Mouse (Mus musculus): ENCODE measurements at regions not wholly inside any gene's neighbourhood (a gene's known extent, or its start where the extent isn't known, plus 50 kb on each side); places are given as distances from the start of the nearest gene placed in this dataset.

- DNase-seq (ENCODE audit: low spot score in 2 of 2), result no peak
Measured at GRCm38 (mm10) chr8:42156588-42156987, 739.7 kb upstream of the Frg1 start.

DNA sequence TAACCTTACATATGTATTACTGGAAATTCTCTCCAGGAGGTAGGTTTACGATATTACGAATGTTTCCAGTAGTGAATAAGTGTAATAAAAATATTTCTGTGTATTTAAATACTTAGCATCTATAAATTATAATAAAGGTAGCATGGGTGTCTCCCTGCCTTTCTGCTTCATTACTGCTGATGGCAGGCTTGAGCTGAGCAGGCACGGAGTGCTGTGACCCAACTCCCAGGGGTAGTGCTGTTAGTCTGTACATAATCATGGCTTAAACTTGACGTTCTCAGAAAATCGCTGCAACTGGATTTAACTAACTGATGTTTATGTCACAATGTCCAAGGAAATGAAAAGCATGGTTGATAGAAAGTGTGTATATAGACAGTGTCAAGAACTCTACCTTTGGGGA, 727.8 kb upstream of the Frg1 start:
- DNase-seq (ENCODE audit: low spot score in 2 of 2), result no peak

- no peak for DNase-seq (ENCODE audit: low spot score in 2 of 2)
Measured at GRCm38 (mm10) chr8:42144220-42144619, 727.3 kb upstream of the Frg1 start.

DNA sequence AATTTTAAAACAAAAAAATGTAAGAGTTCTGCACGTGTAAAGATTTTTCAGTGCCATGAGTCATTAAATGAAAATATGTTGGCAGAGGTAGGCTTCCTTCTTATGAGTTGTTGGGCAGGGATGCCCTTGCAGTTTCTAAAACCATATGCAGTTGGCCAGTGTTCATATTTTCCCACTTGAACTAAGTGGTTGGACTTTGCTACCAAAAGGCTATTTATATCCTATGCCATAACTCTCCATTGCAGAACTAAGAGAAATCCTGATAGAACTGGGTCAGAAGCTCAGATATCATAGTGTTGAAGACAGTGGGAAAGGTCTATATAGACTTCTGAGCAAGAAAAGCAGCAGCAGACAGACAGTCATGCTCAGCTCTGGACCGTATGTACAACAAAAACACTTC, 690.7 kb upstream of the Frg1 start:
- DNase-seq (ENCODE audit: low spot score in 2 of 2), result no peak

- DNase-seq (ENCODE audit: low spot score in 2 of 2), result no peak
Measured at GRCm38 (mm10) chr8:42069314-42069713, 652.4 kb upstream of the Frg1 start.

DNA sequence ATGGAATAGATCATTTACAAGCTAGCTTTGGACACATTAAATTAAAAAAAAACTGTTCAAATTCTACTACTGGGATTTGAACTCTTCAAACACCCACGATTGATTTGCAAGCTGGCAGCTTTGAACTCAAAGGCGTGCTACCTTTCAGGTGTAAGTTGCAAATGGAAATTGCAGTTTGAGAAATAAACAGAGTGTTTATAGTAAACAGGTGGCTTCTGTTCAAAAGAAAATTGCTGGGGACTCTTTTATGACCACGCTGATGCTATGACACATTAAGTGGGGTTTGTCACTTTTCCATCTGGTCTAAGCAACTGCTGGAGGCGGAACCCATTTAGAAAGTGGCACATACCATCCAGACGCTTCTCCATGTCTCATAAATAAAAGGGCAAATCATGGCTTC, 626.7 kb upstream of the Frg1 start:
- no peak for DNase-seq (ENCODE audit: low spot score in 2 of 2)

- no peak for DNase-seq (ENCODE audit: low spot score in 2 of 2)
Measured at GRCm38 (mm10) chr8:42039245-42039644, 622.4 kb upstream of the Frg1 start.

- DNase-seq (ENCODE audit: low spot score in 2 of 2), result no peak
Measured at GRCm38 (mm10) chr8:42026934-42027333, 610.1 kb upstream of the Frg1 start.

DNA sequence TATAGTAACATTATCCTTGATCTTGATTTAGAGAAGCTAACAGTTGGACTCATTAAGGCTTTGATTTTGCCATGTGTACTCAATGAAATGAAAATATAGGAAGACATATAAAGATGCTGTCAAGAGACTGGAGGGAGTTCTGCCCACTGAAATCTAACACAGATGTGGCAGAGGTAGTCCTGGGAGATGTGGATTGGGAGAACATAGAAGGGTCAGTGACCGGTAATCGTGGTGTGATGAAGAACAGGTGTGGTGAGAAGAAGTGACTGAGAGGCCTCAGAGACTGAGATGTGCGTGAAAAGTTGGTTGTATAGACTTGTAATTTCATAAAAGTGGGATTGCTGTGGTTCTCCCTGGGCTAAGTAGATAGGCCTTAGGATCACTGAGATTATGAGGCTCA, 600.9 kb upstream of the Frg1 start:
- DNase-seq (ENCODE audit: low spot score in 2 of 2), result no peak

GRCm38 (mm10) chr8:42003170-42003569, 586.3 kb upstream of the Frg1 start:
- no peak for DNase-seq (ENCODE audit: low spot score in 2 of 2)

DNA sequence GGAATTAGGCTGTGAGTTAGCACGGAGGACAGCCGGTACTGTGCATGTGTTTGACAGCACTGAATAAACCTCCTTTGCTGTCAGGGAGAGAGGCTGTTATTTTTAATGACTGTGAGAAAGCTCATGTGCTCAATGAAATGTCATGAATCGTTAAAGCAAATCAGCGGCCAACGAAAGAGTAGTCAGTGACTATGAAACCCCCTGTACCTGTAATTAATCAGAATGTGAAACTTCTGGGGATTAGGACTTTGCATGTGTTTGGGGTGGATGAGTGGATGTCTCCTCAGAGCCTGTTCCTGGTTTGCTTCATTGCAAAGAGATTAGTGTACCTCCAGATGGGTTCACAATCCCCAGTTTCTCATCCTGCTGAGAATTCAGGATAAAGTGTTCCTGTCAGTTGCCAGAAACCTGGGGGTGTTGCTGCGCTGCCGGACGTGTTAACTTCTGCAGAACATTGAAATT, 572.2 kb upstream of the Frg1 start:
- peak; percentile 3 to 13 for DNase-seq (ENCODE audit: low spot score in 2 of 2)

- DNase-seq (ENCODE audit: low spot score in 2 of 2), result no peak
Measured at GRCm38 (mm10) chr8:41988216-41988615, 571.3 kb upstream of the Frg1 start.

DNA sequence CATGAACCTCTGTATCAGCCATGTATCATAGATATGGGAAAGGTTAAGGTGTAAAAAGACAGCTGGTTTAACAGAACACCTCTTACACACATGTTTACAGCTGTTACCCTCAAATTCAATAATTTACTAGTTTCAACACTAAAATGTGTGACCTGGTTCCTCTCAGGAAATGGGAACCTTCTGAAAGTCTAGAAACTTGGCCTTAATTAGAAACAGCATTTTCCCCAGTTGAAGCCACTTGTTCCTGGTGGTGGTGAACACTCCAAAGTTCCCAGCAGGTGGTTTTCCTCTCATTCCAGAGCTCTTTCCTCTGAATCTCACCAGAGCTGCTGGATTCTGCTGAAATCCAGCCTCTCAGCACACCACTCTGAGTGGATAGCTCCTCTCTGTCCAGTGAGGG, 570.5 kb upstream of the Frg1 start:
- DNase-seq (ENCODE audit: low spot score in 2 of 2), result no peak

GRCm38 (mm10) chr8:41972416-41972815, 555.5 kb upstream of the Frg1 start:
- no peak for DNase-seq (ENCODE audit: low spot score in 2 of 2)

DNA sequence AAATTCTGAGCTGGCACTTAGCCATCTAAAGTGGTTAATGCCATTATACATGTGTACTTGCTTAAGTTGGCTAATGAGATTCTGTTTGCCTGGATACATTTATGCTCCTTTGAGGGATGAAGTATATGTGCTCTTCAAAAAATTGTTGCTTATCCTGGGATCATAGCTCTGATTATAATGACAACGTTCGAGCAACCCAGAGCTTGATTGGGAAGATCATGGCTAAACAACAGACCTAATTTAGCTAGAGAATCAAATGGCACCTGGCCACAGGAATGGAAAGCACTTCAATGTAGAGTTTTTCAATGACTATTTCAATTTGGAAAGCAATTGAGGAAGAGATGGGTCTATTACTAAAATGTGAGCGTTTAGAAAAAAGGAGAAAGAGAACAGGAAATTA, 553.7 kb upstream of the Frg1 start:
- no peak for DNase-seq (ENCODE audit: low spot score in 2 of 2)

- DNase-seq (ENCODE audit: low spot score in 2 of 2), result no peak
Measured at GRCm38 (mm10) chr8:41969408-41969807, 552.5 kb upstream of the Frg1 start.

DNA sequence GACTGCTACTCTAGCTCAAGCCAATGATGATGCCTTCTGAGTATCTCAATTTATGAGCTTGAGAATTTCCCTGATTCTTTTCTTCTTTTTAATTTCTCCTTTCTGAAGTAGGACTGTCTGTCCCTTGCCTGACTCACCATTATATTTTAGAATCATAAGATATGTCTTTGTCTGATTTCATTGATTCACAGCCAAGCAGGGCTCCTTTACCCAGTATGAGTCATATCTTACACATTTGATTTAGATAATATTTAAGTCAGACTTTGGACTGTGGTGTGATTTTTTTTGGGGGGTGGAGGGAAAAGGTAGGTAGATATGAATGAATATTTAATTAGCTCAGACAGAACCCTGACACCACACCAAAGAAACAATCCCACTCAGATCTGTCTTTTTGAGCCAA, 547.2 kb upstream of the Frg1 start:
- no peak for DNase-seq (ENCODE audit: low spot score in 2 of 2)

DNA sequence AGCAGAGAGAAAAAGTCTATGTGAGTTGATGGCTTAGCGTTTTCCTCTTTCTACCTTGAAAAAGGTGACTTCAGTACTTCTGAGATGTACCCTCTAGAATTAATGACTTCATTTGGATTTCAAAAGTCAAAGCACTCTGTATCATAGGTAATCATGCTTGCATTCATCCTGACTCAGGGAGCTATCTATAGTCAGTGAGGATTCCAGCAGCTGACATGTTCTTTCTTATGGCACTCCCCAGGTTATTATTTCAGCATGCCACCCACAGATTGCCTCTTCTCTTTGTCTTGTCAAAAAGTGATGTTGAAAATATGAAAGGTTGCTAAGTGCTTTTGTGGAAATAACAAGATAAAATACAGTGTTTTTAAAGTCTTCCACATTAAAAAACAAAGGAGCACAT, 540.0 kb upstream of the Frg1 start:
- no peak for DNase-seq (ENCODE audit: low spot score in 2 of 2)

GRCm38 (mm10) chr8:41950736-41951135, 533.9 kb upstream of the Frg1 start:
- peak in 1 of 2 experiments; percentile 12 for DNase-seq (ENCODE audit: low spot score in 2 of 2)

GRCm38 (mm10) chr8:41939298-41939697, 522.4 kb upstream of the Frg1 start:
- DNase-seq (ENCODE audit: low spot score in 2 of 2), result no peak

DNA sequence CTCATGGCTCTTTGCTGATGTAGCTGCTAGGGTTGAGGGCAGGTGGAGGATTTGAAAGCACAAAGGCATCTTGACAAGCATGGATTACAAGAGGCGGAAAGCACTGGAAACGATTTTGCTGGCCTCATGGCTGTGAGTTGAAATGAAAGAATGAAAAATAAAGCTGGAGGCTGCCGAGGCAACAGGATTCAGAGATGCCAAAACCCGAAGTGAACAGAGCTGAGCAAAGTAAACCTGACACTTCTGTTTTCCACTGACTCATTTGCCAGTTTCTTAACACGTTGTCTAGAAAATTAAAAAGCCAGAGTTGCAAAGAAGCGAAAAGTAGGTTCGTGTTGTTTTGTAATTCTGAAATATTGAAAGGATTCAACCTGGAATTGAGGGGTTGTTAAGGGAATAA, 504.2 kb upstream of the Frg1 start:
- no peak for DNase-seq (ENCODE audit: low spot score in 2 of 2)

DNA sequence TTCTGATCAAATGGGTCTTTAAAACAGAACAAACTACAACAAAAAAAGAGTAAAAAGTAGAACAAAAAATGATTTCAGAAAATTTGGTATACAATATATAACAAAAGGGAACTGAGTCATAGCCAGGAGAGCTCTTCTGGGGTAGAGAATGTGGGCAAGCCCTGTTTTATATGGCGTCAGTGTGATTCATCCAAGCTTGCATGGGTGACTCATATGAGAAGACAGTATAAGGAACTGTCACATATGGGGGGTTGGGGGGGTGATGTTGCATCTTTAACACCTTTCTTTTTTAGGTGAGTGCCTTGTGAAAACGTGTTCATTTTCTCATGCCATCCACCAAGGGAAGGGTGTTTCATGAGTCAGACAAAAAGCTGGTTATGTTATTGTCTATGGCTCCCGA, 503.7 kb upstream of the Frg1 start:
- no peak for DNase-seq (ENCODE audit: low spot score in 2 of 2)

DNA sequence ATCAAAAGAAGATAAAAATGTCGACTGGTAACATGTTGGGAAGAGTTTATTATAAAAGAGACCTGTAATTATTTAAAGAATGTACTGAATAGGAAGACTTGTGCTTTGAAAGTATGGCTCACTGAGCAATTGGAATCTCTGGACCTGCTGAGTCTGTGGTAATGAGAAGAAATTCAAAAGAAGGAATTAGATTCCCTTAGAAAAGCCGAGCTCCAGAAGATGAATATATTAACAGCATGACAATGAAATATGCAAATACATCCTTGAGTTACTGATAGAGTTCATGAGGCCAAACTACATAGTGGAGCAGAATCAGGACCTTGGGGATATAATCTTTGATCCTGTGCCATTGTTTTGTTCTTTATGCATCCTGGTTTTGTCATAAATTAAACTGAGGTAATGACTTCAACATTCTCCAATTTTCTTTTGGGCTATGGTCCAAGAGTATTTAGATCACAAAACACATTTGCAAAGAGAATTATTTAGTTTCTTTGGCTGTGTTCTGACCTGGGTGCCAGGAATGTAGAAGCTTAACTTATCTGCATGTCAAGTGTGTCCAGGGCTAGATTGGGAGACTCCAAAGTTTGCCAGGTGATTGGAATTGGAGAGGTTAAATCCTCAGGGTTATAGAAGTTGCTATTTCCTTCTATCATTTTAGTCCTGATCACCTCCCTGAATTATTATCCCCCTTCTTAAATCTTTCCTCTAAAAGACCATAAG, 461.3 kb upstream of the Frg1 start:
- no peak for DNase-seq (ENCODE audit: low spot score in 2 of 2)
